Mouse (Mus musculus) embryonic stem cell, embryonic (primary cell): Measurements from ENCODE around the gene Nrxn3.

Experiments
- CTCF ChIA-PET, 4 experiments: fragments of 300-600 bp in 2 of 4; fragments of 350-600 bp in 2 of 4; sonication (Branson Sonifier 250); formaldehyde crosslinking; loops; one replicate each; lab custom pipeline; 2022; ENCODE audit warnings: inconsistent platforms in 2 of 4; lab: Charles Lee
- POLR2A ChIA-PET, 4 experiments: fragments of 300-600 bp in 2 of 4; fragments of 350-600 bp in 2 of 4; sonication (Branson Sonifier 250); formaldehyde crosslinking; loops; one replicate each; lab custom pipeline; 2022; ENCODE audit warnings: antibody characterized with exemption in 4 of 4, inconsistent platforms in 1 of 4; lab: Charles Lee

The Nrxn3 gene

DNA sequence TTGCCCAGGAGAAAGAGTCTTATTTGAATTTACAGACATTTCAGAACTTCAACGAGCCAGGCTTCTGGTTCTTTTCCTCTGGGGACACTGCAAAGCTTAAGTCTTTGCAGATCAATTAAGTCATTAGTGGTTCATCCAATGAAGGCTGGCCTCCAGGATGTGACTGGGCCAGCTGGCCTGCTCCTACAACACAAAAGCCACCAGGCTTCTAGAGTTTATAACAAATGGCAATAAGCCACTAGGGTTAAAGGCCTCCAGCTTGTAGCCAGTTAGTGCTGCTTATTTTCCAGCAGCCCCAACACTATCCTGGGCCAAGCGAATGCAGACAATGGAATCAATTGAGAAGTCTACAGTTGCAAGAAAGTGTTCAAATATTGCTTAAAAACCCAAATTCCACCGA, 1304.3 kb downstream of the Nrxn3 start:
- POLR2A ChIA-PET, result no interaction called here
- CTCF ChIA-PET, result no interaction called here

DNA sequence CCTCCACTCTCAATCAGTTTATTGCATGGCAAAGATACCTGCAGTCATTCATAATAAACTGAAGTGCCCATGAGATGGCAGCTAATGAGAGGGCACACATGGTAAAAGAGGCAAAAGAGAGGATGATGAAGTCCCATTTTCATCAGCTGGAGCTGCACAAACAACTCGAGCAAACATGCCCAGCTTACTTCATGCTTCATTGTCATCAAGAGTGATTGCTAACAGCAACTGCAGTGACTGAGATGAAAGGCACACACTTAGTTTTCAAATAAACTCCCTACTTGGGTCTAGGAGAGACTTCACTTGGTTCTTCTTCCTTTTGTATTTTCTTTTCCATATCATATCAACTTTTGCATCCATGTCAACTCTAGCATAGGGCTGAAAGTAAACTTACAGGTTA, 1318.4 kb downstream of the Nrxn3 start:
- ChIA-PET POLR2A (no interaction called here), CTCF (no interaction called here)

GRCm38 (mm10) chr12:90056256-90056655, 1333.6 kb downstream of the Nrxn3 start:
- CTCF ChIA-PET, result no interaction called here
- POLR2A ChIA-PET, result no interaction called here

- ChIA-PET CTCF (no interaction called here), POLR2A (no interaction called here)
Observed at GRCm38 (mm10) chr12:90059786-90060185, 1337.1 kb downstream of the Nrxn3 start.

GRCm38 (mm10) chr12:90061312-90061711, 1338.6 kb downstream of the Nrxn3 start:
- ChIA-PET POLR2A (interaction anchor here in 1 of 4 experiments (0.7 kb wide), 1 partner anchor 37 kb away, joined by 5 read pairs; no protein-coding TSS in a partner anchor), CTCF (no interaction called here)

DNA sequence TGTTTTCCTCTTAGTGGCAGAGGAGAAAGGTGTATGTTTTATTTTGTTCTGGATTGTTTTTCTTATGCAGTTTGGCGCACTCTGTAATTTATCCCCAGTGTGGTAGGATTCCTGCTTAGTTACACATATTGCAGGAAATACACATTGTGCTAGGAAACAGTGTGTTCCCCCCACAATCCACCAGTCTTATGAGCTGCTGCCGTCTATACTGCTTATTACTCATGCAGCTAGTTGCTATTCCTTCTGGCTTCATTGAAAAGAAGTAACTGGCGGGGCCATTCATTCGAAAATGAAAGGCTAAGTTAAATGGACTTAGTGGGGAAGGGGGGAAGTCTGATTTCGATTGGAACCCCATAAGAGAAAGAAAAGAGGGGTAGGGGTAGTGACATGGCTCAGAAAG, 1339.5 kb downstream of the Nrxn3 start:
- POLR2A ChIA-PET, result no interaction called here
- CTCF ChIA-PET, result no interaction called here

GRCm38 (mm10) chr12:90063443-90063842, 1340.8 kb downstream of the Nrxn3 start:
- ChIA-PET CTCF (no interaction called here), POLR2A (no interaction called here)

GRCm38 (mm10) chr12:90085862-90086261, 1363.2 kb downstream of the Nrxn3 start:
- ChIA-PET POLR2A (no interaction called here), CTCF (no interaction called here)

GRCm38 (mm10) chr12:90095754-90096153, 1373.1 kb downstream of the Nrxn3 start:
- CTCF ChIA-PET, result no interaction called here

DNA sequence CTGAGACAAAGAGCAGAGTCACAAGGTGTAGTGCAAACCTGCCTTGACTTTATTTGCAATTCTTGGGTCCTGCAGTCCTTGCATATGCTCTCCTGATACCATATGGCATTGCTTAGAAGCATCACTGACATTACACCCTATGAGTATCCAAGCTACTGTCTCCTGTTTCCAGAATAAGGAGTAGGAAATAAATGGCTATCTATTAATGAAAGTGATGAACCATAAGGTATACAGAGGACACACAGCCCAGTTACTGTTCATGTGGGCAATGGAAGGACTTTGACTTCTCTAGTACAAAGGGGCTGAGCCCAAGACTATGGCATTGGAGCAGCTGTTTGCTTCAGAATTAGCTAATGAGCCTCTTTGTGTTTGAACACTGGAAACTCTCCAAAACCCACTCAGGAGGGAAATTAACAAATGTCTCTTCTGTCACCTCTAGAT, 1390.7 kb downstream of the Nrxn3 start:
- ChIA-PET CTCF (no interaction called here), POLR2A (no interaction called here)

More at GRCm38 (mm10) chr12:90095754-90096153, 1373.1 kb downstream of the Nrxn3 start:
- POLR2A ChIA-PET, result no interaction called here

GRCm38 (mm10) chr12:90131927-90132869, 1409.5 kb downstream of the Nrxn3 start:
- ChIA-PET POLR2A (no interaction called here), CTCF (no interaction called here)

DNA sequence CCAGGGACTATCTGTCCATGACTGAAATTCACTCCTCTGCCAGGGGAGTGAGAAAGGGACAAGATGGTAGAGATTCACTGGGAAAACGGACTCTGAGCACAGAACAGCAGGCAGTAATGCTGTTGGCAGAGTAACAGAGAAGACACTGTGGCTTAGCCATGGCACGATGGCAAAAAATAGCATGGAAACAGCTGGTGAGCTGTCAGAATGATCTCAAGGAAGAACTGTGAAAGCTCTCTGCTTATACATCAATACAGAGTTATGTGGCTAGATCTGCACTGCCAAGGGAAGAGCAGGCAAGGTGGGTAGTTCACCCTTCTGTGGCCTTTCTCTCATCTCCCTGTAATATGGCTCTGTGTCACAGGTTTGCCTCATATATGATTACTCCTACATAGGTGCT, 1419.3 kb downstream of the Nrxn3 start:
- ChIA-PET CTCF (no interaction called here), POLR2A (no interaction called here)

DNA sequence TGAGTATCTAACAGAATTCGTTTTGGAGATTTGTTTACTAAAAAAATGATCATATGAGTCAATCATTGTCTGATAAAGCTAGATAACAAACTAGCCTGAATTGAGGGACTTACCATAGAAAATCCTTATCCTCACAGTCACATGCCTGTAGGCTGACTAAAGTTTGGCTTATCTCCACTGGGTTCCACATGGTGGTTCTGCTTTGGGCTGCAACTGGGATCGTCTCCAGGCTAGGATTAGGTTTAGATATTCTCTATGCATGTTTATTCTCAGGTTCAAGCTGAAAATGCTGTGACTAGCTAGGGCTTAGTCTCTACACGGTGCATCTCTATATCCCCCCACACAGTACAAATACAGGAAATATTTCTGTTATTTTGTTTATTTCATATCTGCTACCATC, 1421.6 kb downstream of the Nrxn3 start:
- ChIA-PET CTCF (no interaction called here), POLR2A (no interaction called here)

GRCm38 (mm10) chr12:90158131-90158772, 1435.6 kb downstream of the Nrxn3 start:
- CTCF ChIA-PET, result no interaction called here

DNA sequence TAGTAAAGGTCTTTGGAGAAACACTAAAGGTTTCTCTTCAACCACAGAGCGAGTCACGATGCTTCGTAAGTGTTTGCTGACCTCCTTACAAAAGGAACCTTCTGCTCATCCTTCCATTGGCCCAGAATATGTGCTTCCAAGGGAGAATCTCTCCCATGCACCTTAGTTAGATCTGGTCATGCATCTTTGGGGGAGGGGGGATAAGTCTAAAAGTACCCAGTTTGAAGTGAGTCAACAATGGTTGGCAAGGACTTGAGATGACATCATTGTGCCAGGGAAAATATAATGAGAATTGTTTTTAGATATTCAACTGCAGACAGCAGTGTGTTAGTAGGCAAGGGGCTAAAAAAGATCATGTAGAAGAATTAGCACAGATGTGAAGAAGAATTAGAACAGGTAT, 1437.2 kb downstream of the Nrxn3 start:
- POLR2A ChIA-PET, result no interaction called here
- CTCF ChIA-PET, result no interaction called here

More at GRCm38 (mm10) chr12:90158131-90158772, 1435.6 kb downstream of the Nrxn3 start:
- POLR2A ChIA-PET, result no interaction called here

DNA sequence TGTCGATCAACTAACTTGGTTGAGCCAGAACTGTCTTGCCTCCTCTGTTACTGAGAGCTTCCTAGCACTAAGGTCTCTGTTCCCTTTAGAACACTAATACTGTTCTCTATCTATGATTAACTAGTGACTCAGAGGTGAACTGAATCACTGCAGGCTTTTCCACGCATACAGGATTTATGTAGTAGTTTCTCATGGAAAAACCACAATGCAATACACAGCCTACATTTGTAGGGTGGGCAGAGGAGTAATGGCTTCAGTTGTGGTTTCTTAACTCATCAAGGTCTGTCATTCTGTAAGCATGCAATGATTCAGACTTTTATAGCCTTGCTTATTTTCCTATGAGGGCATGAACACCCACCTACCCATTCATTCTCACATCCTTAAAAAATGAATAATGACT, 1443.4 kb downstream of the Nrxn3 start:
- POLR2A ChIA-PET, result no interaction called here

DNA sequence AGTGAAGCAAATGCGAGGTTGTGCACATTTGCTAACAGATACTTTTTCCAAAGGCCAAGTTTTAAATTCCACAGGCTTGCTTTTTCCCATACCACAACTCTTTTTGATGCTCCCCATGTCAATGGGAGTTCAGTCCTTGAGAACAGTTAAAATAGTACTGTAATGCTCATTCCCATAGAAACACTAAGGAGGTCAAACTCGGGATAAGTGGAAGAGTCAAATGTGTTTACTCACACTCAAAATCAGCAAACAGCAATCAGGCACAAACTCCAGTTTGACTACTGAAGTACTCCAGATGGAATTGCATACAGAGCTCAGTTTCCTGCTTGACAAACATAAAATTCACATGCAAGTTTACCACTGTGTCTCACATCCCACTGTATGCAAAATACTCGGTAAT, 1458.9 kb downstream of the Nrxn3 start:
- CTCF ChIA-PET, result no interaction called here

More for the DNA sequence above, 1443.4 kb downstream of the Nrxn3 start:
- CTCF ChIA-PET, result interaction anchor here in 1 of 4 experiments (0.6 kb wide), 1 partner anchor 515 kb away, joined by 4 read pairs; no protein-coding TSS in a partner anchor

GRCm38 (mm10) chr12:90183021-90183420, 1460.3 kb downstream of the Nrxn3 start:
- POLR2A ChIA-PET, result no interaction called here
- CTCF ChIA-PET, result no interaction called here

More for the DNA sequence above, 1458.9 kb downstream of the Nrxn3 start:
- POLR2A ChIA-PET, result no interaction called here

DNA sequence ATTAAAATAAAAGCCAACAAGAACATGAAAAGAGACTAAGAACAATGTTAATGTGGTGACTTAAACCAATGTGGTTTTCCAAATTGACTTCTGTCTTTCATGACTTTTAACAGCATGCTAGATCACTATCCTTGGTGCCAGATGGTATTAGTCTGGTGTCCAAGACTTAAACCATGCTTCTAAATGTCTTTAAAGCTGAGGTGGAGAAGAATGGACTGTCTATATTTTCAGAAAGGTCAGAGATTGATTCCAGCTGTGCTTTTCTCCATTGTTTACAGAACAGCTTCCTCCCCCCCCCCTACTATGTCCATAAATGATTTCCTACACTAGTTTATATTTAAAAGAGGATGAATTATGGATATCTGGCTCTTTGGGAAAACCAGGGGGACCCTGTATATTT, 1473.5 kb downstream of the Nrxn3 start:
- CTCF ChIA-PET, result no interaction called here
- POLR2A ChIA-PET, result no interaction called here

- CTCF ChIA-PET, result no interaction called here
- POLR2A ChIA-PET, result no interaction called here
Observed at GRCm38 (mm10) chr12:90197994-90198393, 1475.3 kb downstream of the Nrxn3 start.
